Mouse (Mus musculus) testis, postnatal 14 days (tissue): ENCODE measurements around the gene Hist2h2aa2.
A peak's percentile ranks its signal among the peaks of the same experiment; 100 is the strongest.
"Not testable (repeated sequence)": the region's sequence is repeated elsewhere in the genome, so short reads cannot be mapped to it uniquely, and the experiment has no call there.

Experiments
- DNase-seq: peaks from one replicate; pipeline ENCODE4 v3.0.0; 2021; ENCODE audit warnings: low spot score

Hist2h2aa2 gene

DNA sequence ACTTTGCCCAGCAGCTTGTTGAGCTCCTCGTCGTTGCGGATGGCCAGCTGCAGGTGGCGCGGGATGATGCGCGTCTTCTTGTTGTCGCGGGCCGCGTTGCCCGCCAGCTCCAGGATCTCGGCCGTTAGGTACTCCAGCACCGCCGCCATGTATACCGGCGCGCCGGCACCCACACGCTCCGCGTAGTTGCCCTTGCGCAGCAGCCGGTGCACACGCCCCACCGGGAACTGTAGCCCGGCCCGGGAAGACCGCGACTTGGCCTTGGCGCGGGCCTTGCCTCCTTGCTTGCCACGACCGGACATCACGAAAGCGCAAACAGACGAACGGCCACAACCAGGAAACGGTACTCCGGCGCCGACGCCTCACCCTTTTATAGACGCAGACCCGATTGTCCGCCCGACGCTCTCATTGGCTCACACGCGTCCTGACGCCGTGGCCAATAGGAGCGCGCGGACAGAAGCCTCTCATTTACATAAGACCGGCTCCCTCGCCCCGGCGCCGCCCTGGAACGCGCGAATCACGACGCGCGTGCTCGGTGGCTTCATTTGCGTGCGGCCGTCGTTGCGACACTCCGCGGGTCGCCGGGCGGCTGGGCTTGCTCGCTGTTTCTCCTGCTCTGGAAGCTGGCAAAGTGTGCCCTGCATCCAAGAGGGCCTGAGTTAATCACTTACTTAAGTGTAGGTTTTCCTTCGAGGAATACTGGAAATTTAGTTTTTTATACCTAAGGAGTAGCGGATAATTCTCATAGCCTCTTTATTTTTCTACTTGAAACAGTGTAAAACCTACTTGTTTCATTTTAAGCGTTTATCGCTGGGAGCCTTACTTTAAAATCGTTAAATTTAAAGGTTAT is at the start of gene Hist2h2aa2:
Hist2h2aa2 (minus strand) TSS at position 328 of the 850 bp plus-strand sequence.
- peak; percentile 92 for DNase-seq

DNA sequence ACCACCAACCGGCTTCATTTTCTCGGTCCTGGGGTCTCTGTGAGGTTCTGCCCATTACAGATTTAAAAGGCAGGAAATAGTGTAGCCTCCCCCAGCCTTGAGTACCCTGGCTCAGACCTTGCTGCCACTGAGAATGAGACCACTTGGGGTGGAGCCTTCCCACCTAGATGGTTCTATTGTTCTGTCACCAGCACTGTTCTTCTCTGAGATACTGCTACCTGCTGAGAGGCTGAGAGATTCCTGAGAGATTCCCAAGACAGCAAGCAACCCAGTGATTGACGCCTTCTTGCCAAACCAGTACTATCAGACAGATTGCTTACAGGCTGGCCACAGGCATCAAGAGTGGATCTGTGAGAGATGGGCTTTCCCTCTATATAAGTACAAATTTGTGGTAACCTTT is 49.1 kb upstream of the Hist2h2aa2 start:
- DNase-seq: no peak

DNA sequence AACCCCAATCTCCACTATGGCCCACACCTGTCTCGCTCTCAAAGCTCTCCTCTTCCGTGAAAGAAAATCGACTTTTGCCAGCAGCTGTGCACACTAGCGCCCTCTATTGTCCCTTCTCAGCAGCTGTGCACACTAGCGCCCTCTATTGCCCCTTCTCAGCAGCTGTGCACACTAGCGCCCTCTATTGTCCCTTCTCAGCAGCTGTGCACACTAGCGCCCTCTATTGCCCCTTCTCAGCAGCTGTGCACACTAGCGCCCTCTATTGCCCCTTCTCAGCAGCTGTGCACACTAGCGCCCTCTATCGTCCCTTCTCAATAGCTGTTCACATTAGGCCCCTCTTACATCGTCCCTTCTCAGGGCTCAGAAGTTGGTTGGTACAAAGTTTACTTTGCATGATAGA is 47.3 kb upstream of the Hist2h2aa2 start:
- peak; percentile 34 for DNase-seq

DNA sequence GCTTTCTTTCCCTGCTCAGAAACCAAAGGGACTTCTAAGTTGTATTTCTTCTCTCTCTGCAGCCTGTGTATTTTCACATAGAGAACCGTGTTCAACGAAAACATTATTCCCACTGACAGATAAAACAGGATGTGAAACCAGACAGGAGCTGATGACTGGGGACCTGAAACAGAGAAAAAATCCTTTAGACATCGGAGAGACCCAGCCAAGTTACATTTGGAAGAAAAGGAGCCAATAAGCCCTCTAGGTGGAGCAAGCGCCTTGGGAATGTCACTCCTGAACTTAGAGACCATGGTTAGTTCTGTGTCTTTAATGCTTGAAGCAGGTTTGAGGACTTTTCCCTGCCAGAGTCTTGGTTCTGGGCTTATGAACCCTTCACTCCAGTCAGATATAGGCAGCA is 44.4 kb upstream of the Hist2h2aa2 start:
- DNase-seq: no peak

DNA sequence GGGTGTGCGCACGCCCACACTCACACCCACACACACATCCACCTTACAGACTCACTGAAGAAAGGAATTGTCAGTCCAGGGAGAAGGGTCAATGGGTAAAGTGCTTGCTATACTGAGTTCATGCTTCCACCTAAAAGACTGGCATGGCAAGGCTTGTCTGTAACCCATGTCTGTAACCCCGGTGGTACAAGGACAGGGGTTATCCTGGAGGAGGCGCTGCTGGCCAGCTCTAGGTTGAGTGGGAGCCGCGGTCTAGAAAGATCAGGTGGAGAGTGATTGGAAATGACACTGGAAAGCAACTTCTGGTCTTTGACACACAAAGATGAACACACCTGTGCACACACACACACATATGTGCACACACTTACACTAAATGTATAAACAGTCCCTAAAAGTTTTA is 40.6 kb upstream of the Hist2h2aa2 start:
- DNase-seq: no peak

DNA sequence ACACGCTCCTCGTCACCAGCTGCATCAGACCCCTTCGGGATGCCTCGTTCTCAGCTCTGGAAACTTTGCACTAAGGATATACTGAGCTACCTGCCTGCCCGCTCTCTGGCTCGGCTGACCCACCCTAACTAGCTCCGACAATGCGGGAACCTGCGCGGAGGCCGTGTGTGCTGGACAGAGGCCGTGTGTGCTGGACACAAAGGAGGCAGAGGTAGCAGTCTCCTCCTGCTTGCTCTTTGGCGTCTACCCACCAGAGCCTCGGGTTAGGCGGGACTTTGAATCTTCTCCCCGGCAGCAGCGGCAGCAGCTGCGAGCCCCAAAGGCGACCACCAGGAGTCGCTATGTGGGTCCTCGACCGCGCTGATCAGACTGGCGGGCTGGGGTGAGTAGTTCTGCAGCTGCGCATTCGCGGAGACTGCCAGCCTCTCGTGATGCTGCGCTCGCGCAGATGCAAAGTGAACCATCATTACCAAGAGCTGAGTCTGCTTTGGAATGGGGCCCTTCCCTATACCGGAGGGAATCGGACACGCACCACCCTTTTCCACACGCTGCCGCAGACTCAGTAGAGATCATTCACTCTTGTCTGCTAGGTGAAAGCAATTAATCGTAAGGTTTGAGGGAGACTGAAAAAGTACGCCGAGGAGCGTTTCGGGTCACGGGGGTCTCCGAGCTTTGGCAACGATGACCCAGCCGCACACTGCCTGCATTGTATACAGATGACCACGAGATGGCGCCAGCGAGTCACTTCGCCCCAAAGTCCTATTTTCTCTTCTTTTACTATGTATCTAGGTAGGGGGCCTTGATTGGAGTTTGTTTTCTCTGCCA is 37.9 kb upstream of the Hist2h2aa2 start:
- peak; percentile 86 for DNase-seq

DNA sequence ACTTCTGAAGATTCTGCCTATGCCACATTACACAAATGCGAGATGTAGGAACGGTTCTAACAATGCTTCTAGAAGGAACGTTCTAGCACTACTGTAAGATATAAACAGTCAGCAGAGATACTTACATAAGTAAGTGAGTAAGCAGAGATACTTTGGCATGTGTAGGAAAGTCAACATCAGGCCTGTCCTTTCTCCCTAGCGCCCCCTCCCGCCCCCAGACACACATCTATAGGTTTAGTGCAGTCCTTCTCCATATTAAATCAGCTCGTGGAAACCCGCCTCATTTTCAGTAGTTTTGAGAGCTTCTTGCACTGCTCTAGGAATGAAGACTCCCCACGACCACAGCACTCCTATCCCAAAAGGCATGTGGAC is 37.3 kb upstream of the Hist2h2aa2 start:
- DNase-seq: no peak

DNA sequence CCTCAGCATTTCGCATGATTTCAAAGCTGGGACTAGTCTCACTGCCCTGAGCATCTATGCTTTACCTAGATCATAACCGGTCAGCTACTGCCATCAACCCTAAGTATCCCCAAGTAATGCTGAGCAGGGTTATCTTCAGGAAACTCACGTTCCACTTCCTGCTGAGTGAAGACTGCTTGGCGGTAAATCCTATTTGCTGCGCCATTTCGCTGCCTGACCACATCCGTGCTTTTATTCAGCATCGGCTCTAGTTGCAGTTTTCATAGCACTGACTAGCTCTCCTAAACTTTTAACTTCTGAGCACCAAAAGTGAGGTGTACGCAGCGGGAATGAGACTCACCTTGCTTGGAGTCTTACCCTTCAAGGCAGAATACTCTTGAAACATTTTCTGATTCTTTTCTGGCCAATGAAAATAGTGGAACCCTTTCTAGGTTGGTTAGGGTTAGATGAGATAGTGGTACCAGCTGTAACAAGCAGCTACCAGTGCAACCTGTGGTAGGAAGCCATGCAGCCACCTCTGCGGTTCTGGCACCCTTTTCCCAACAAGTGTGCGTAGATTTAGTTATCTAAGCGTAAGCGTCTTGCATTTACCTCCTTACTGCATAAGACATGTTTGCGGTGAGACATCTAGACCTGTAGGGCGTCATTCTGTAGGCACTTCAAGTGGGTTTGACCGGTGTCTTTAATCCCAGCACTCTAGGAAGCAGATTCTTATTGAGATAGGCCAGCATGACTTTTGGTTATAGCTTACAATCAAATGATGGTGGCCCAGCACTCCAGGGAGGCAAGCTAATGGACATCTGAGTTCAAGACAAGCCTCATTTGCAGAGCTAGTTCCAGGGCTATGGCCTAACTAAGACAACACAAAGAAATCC is 33.8 kb upstream of the Hist2h2aa2 start:
- no peak for DNase-seq

DNA sequence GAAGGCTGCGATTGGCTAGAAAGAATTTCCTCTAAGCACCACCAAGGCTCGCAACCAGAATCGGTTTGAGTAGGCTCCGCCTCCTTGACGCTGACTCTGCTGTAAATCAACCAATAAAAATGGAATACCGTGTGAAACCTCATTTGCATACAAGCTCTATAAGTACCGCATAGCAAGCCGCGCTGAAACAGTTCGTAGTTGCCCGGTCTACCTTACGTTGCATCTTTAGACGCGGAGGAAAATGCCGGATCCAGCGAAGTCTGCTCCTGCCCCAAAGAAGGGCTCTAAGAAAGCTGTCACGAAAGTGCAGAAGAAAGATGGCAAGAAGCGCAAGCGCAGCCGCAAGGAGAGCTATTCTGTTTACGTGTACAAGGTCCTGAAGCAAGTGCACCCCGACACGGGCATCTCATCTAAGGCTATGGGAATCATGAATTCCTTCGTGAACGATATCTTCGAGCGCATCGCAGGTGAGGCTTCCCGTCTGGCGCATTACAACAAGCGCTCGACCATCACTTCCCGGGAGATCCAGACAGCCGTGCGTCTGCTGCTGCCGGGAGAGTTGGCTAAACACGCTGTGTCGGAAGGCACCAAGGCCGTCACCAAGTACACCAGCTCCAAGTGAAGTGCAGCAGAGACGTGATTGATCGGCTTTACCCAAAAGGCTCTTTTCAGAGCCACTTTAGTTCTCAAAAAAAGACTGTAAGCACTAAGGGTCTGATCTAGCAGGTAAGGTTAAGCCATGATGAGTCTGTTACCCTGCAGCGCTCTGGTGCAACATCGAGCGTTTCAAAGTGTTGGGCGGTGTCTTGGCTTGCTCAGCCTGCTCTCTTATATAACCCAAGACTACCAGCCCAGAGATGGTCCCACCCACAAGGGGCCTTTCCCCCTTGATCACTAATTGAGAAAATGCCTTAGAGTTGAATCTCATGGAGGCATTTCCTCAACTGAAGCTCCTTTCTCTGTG is 29.7 kb upstream of the Hist2h2aa2 start, which contains the start of gene Hist2h2bb:
Hist2h2bb (plus strand) TSS at position 242 of the 964 bp plus-strand sequence.
- DNase-seq: peak; percentile 87

DNA sequence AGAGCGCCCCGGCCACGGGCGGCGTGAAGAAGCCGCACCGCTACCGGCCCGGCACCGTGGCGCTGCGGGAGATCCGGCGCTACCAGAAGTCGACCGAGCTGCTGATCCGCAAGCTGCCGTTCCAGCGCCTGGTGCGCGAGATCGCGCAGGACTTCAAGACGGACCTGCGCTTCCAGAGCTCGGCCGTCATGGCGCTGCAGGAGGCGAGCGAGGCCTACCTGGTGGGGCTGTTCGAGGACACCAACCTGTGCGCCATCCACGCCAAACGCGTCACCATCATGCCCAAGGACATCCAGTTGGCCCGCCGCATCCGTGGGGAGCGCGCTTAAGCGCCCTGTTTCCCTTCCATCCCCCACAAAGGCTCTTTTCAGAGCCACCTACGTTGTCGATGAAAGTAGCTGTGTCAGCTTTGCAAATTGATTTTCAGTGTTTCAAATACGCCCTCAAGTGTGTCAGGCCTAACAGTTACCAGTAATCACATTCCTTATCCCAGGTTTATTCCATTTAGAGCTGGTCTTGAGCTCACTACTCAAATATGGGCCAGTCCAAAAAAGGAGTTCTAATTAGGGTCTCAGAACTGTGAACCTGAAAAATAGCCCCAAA is 28.8 kb upstream of the Hist2h2aa2 start:
- not testable (repeated sequence) for DNase-seq

DNA sequence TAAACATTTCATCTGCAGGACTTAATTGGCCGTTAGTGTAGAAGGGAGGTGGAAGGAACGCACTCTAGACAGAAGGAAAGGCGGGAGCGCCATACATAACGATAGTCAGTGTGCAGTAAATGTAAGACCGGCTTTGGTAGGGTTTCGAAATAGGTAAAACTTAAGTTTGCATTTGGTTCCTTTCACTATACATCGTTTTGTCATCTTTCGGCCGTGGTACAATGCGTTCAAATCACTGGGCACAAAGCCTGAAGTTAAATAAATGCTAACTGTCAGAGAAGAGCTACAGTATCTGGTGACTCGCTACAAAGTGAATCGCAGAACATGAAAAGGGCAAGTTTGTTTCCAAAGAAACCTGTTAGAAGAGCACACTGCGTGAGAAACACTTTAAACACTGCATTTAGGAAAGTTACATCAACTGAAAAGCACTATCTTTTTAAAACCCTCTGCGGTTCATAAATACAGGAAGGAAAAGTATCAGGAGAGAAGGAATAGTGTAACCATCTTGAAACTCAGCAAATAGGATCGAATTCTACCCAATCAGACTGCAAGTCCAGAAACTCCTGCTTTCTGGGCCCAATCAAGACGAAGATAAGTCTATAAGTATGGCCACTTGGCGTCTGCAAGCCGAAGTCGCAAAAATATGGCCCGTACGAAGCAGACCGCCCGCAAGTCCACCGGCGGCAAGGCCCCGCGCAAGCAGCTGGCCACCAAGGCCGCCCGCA is 28.1 kb upstream of the Hist2h2aa2 start, which contains the start of gene Hist2h3b:
Hist2h3b (plus strand) TSS at position 604 of the 725 bp plus-strand sequence.
- peak; percentile 71 for DNase-seq

DNA sequence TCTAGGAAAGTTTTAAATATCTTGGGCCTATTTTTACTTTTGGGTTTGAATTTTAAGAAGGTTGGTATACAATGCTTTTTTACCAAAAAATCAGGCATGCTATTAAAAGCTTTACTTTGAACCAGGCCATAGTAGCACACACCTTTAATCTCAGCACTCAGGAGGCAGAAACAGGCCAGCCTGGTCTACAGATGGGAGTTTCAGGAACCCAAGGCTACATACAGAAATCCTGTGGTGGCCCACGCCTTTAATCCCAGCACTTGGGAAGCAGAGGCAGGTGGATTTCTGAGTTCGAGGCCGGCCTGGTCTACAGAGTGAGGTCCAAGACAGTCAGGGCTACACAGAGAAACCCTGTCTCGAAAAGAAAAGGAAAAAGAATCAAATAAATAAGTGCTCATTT is 27.5 kb upstream of the Hist2h2aa2 start:
- DNase-seq: no peak

DNA sequence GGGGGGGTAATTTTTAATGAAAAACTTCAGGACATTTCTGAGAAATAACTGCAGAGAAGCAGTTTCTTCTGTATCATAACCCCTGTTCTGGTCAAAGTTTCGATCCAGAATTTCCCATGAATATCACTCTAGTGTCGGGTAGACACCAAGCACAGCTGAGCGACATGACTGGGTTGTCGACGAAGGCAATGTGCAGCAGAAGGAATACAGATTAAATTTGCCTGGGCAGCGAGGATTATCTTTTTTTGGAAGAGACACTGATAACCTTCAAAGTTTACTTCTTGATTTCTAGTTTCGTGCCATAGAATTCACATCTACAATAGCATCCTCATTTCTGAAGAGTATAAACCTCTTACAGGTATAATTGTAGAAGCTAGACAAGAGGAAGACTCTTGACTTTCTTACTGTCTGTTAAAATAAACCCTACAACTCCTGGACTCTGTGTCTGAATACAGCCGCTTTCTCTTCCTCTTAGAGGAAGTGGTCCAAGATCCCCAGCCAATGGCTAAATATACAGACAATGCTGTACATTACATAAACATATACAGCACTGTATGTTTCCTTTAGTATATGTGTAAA is 26.1 kb upstream of the Hist2h2aa2 start:
- no peak for DNase-seq

DNA sequence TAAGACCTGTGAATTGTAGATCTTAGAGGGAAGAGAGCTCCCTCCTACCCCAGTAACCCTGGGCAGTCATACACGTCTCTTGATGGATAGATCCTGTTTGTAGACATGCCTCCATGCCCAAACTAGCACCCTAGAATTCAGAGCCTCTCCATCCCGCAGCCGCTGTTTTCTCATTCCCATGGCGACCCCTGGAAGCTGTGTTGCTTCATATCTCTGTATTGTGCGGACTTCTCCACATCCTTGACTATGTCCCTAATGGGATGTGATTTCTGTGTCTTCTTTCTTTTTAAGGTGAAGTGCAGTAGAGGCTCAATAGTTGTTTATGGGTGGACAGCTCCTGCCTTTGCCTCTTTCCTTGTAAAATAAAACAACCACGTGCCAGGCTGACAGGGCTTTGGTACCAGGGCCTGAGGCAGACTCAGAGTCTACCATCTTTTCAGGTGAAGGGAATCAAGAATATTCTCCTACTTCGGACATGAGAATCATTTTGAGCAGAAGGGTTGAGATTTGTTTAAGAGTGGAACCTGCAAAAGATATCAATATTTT is 24.4 kb upstream of the Hist2h2aa2 start:
- no peak for DNase-seq

DNA sequence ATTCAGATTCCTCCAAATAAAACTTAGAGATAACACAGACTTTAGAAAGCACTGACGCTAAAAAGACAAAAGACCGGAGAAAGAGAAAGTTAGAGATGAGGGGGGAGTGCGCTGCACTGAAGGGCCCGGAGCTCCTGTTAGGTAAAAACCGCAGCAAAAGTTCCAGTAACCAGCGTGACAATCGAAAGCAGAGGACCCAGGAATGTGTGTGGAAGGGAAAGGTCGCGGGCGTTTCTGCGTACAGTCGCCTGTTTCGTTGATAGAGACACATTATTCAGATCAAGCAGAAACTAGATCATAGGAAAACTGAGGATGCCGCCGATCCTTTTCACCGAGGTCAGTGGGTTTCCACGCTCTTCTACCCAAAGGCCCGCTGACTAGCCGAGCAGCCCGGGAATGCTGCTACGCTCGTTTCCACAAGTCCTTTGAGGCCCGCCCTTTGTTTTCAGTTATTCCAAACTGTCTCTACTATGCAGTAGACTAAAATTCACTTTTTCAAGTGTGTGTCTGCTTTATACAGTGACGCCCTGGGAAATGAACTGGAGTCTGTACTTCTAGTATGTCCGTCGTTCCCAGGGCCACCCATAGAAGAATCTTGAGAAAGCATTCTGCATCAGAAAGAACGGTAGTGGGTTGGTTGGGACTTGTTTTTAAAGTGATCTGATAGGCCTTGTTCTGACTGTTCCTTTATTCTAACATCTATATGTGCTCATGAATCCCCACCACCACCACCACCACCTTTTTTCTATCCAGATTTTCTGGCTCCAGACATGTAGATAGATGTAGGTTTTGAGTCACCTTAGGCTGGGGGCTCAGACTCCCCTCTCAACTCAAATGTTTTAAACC is 23.7 kb upstream of the Hist2h2aa2 start:
- no peak for DNase-seq

DNA sequence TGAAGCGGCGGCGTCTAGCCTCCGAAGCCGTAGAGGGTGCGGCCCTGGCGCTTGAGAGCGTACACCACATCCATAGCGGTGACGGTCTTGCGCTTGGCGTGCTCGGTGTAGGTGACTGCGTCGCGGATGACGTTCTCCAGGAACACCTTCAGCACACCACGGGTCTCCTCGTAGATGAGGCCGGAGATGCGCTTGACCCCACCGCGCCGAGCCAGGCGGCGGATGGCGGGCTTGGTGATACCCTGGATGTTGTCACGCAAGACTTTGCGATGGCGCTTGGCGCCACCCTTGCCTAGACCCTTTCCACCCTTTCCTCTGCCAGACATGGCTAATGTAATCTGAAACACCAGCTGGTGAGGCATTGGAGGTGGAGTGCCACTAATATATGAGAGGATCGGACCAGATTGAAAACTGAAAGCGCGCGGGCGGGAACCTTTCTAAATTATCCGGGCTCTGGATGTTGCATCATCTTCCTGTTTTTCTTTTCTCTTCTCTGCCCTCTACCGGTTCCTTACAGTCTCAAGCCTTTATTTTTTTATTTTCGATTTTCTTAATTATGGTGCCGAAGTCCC is 23.0 kb upstream of the Hist2h2aa2 start, which contains the start of gene Hist2h4:
Hist2h4 (minus strand) TSS at position 333 of the 572 bp plus-strand sequence.
- peak; percentile 85 for DNase-seq

DNA sequence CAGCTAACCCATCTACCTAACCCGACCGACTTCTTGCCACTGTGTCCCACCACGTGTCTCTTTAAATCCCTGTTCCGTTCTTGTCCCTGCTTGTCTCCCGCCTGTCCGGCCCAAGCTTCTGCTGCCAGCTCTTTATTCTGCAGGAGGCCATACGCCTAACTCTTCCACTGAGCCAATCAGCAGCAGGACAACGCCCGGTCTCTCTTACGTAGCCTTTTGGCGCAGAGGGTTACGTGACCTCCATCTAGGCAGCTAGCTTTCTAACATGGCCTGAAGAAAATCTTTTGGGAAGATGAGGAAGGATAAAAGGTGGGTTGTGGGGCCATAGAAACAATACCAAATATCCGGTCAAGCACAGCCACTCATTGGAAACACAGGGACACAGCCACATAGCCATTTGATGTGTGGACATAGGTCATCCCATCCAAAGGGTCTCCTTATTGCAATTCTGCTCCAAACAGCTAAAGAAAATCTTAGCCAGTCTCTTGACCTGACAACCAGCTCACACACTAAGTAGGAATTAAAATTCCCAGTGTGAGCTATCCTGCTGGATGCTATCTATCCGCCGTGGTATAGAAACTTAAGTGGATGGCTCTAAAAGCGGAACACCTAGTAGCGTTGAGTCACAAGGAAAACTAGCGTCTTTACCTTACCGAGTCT is 22.3 kb upstream of the Hist2h2aa2 start:
- DNase-seq: peak; percentile 75
